Mouse (Mus musculus): ENCODE data around the gene Otogl.

Gene Otogl

GRCm38 (mm10) chr10:107912084-107912573 lies at the start of gene Otogl:
Otogl (minus strand) TSS chr10:107912134.
- DNase-seq = no peak

GRCm38 (mm10) chr10:107956588-107956987 lies 44.7 kb upstream of the Otogl start:
- DNase-seq = no peak

- DNase-seq = no peak
Observed at GRCm38 (mm10) chr10:107954444-107954843, 42.5 kb upstream of the Otogl start.

- no peak for DNase-seq
Observed at GRCm38 (mm10) chr10:107951596-107951995, 39.7 kb upstream of the Otogl start.

GRCm38 (mm10) chr10:107949945-107950344 lies 38.0 kb upstream of the Otogl start:
- DNase-seq = no peak

- no peak for DNase-seq
Observed at GRCm38 (mm10) chr10:107948647-107949046, 36.7 kb upstream of the Otogl start.

GRCm38 (mm10) chr10:107948038-107948437 lies 36.1 kb upstream of the Otogl start:
- no peak for DNase-seq

GRCm38 (mm10) chr10:107946348-107946747 lies 34.4 kb upstream of the Otogl start:
- no peak for DNase-seq

GRCm38 (mm10) chr10:107943859-107944258 lies 31.9 kb upstream of the Otogl start:
- no peak for DNase-seq

GRCm38 (mm10) chr10:107941188-107941900 lies 29.4 kb upstream of the Otogl start:
- no peak for DNase-seq

- no peak for DNase-seq
Observed at GRCm38 (mm10) chr10:107940302-107940701, 28.4 kb upstream of the Otogl start.

GRCm38 (mm10) chr10:107939821-107940220 lies 27.9 kb upstream of the Otogl start:
- DNase-seq = no peak

- DNase-seq = no peak
Observed at GRCm38 (mm10) chr10:107934055-107934454, 22.1 kb upstream of the Otogl start.

GRCm38 (mm10) chr10:107933527-107933926 lies 21.6 kb upstream of the Otogl start:
- DNase-seq = no peak

- peak; percentile 31 for DNase-seq
Observed at GRCm38 (mm10) chr10:107931833-107932828, 20.2 kb upstream of the Otogl start.

GRCm38 (mm10) chr10:107930471-107931021 lies 18.6 kb upstream of the Otogl start:
- DNase-seq = peak; percentile 27

GRCm38 (mm10) chr10:107925306-107925705 lies 13.4 kb upstream of the Otogl start:
- no peak for DNase-seq

GRCm38 (mm10) chr10:107923860-107924259 lies 11.9 kb upstream of the Otogl start:
- DNase-seq = no peak

GRCm38 (mm10) chr10:107922750-107923149 lies 10.8 kb upstream of the Otogl start:
- no peak for DNase-seq

GRCm38 (mm10) chr10:107921549-107921948 lies 9.6 kb upstream of the Otogl start:
- no peak for DNase-seq

- DNase-seq = no peak
Observed at GRCm38 (mm10) chr10:107921134-107921533, 9.2 kb upstream of the Otogl start.

- DNase-seq = no peak
Observed at GRCm38 (mm10) chr10:107913013-107913412, 1.1 kb upstream of the Otogl start.

GRCm38 (mm10) chr10:107906453-107906852 lies 5.5 kb downstream of the Otogl start:
- DNase-seq = no peak
